ENCODE assay signal across 1 mouse cellular context in genomic region chr4:133494432-133494831, GRCm38 (mm10).
TF ChIP-seq lines count a peak whose summit lies in the region.

No protein-coding gene starts in this region.

TF ChIP-seq in MEL, 35 proteins besides CTCF, POLR2A, EP300 and RAD21 (continued from another document):
- TF ChIP-seq HCFC1 (IDR thresholded peaks at IDR 0.05; ENCODE audit: low read depth, low read length) (peak; percentile 55; the same call in 1 of the 2 replicates), SIN3A (IDR thresholded peaks at IDR 0.05; ENCODE audit: low read length) (peak; percentile 64), MAZ (IDR thresholded peaks at IDR 0.05; ENCODE audit: low read depth, low read length) (peak; percentile 60; the same call in 1 of the 2 replicates), ELF1 (IDR thresholded peaks at IDR 0.05; ENCODE audit: low read depth, low read length) (peak; percentile 58; the same call in 1 of the 2 replicates)
